Mouse (Mus musculus) adrenal gland, postnatal 25 days (tissue): ENCODE results near the gene Plpp7. TPM values are rescaled to one million over a fixed set of nuclear protein-coding genes. Genes with fewer than 3 reads are reported as not detected.

Experiments used
- DNase-seq: peaks from one replicate; pipeline ENCODE4 v3.0.0; 2021; ENCODE audit warnings: mixed read lengths
- total RNA-seq: library from RNA; stranded (reverse); gene quantifications from 2 replicates; pipeline ENCODE4 v1.2.3, GENCODE M21; 2021

The Plpp7 gene
- total RNA-seq, 1 experiment from 2014 or later: 6.9 TPM

- no peak for DNase-seq
Observed at GRCm38 (mm10) chr2:32139377-32139776, 44.0 kb downstream of the Plpp7 start.

GRCm38 (mm10) chr2:32140498-32140934, 45.2 kb downstream of the Plpp7 start:
- DNase-seq: no peak

GRCm38 (mm10) chr2:32141602-32142001, 46.3 kb downstream of the Plpp7 start:
- no peak for DNase-seq

- no peak for DNase-seq
Observed at GRCm38 (mm10) chr2:32142368-32142767, 47.0 kb downstream of the Plpp7 start.

GRCm38 (mm10) chr2:32144633-32145032, 49.3 kb downstream of the Plpp7 start:
- DNase-seq: no peak

GRCm38 (mm10) chr2:32146617-32147162, 51.4 kb downstream of the Plpp7 start:
- DNase-seq: no peak

- DNase-seq: no peak
Observed at GRCm38 (mm10) chr2:32150135-32150534, 54.8 kb downstream of the Plpp7 start.

- DNase-seq: no peak
Observed at GRCm38 (mm10) chr2:32150562-32150923, 55.2 kb downstream of the Plpp7 start.

- DNase-seq: peak; percentile 80
Observed at GRCm38 (mm10) chr2:32150924-32151659, 55.8 kb downstream of the Plpp7 start, which contains the start of gene Prrc2b. Gene Prrc2b, plus strand, starts transcription at chr2:32151082.

- no peak for DNase-seq
Observed at GRCm38 (mm10) chr2:32151660-32152366, 56.5 kb downstream of the Plpp7 start.

- no peak for DNase-seq
Observed at GRCm38 (mm10) chr2:32152367-32153034, 57.2 kb downstream of the Plpp7 start.

GRCm38 (mm10) chr2:32153041-32153790, 57.9 kb downstream of the Plpp7 start:
- no peak for DNase-seq

GRCm38 (mm10) chr2:32153791-32154119, 58.4 kb downstream of the Plpp7 start:
- DNase-seq: no peak

- DNase-seq: no peak
Observed at GRCm38 (mm10) chr2:32154334-32154997, 59.1 kb downstream of the Plpp7 start.

- DNase-seq: no peak
Observed at GRCm38 (mm10) chr2:32154998-32155541, 59.7 kb downstream of the Plpp7 start.

- no peak for DNase-seq
Observed at GRCm38 (mm10) chr2:32155614-32156013, 60.3 kb downstream of the Plpp7 start.

- no peak for DNase-seq
Observed at GRCm38 (mm10) chr2:32156645-32157044, 61.3 kb downstream of the Plpp7 start.

- no peak for DNase-seq
Observed at GRCm38 (mm10) chr2:32157328-32157727, 62.0 kb downstream of the Plpp7 start.

- no peak for DNase-seq
Observed at GRCm38 (mm10) chr2:32158616-32159239, 63.4 kb downstream of the Plpp7 start.
